Mouse (Mus musculus) limb, embryonic 12.5 days (tissue): Measurements from ENCODE around the gene Gm44805. TPM values are rescaled to one million over a fixed set of nuclear protein-coding genes. Genes with fewer than 3 reads are reported as not detected.

Experiments used
- ATAC-seq: fragments of 200-750 bp; cut with Nextera tagmentation; 2 replicates; pipeline ENCODE4 v1.8.0; 2017; ENCODE audit warnings: low read depth, moderate TSS enrichment; ENCODE audit not compliant: insufficient number of reproducible peaks, insufficient read depth, low FRiP score, low TSS enrichment
- H3K27ac ChIP-seq: fragments of 300-500 bp; sonication (generic); 2 replicates; pipeline ENCODE4 v1.5.1; 2016; ENCODE audit warnings: mild to moderate bottlenecking, moderate library complexity
- H3K27me3 ChIP-seq: fragments of 300-500 bp; sonication (generic); 2 replicates; pipeline ENCODE4 v1.6.1; 2016; ENCODE audit warnings: mild to moderate bottlenecking, moderate library complexity
- H3K36me3 ChIP-seq: fragments of 300-500 bp; sonication (generic); 2 replicates; pipeline ENCODE4 v1.6.1; 2016; ENCODE audit warnings: mild to moderate bottlenecking, moderate library complexity
- H3K4me1 ChIP-seq: fragments of 300-500 bp; sonication (generic); replicated peaks from 2 replicates; pipeline ENCODE4 v1.6.1; 2016
- H3K4me2 ChIP-seq: fragments of 300-500 bp; sonication (generic); 2 replicates; pipeline ENCODE4 v1.6.1; 2016; ENCODE audit warnings: mild to moderate bottlenecking, moderate library complexity
- H3K4me3 ChIP-seq: fragments of 300-500 bp; sonication (generic); replicated peaks from 2 replicates; pipeline ENCODE4 v1.5.1; 2016; ENCODE audit warnings: mild to moderate bottlenecking
- H3K9ac ChIP-seq: fragments of 300-500 bp; sonication (generic); replicated peaks from 2 replicates; pipeline ENCODE4 v1.6.1; 2016; ENCODE audit warnings: mild to moderate bottlenecking, moderate library complexity
- H3K9me3 ChIP-seq: fragments of 300-500 bp; sonication (generic); 2 replicates; pipeline ENCODE4 v1.6.1; 2016; ENCODE audit warnings: mild to moderate bottlenecking, moderate library complexity
- WGBS: fragments of 180-500 bp; shearing (Covaris S2); methylation state at CpG from one replicate; pipeline ENCODE4 v1.1.7; 2016; 5-methylcytosine and 5-hydroxymethylcytosine counted together
- polyA plus RNA-seq: library from polyadenylated mRNA; unstranded; fragments of >200 nt; fragmentation: Nextera tagmentation; extraction: Ambion mirVana; gene quantifications from 2 replicates; pipeline ENCODE4 v1.2.1, GENCODE M21; 2016

Gm44805 gene
- polyA plus RNA-seq, 1 experiment from 2014 or later = not detected

DNA sequence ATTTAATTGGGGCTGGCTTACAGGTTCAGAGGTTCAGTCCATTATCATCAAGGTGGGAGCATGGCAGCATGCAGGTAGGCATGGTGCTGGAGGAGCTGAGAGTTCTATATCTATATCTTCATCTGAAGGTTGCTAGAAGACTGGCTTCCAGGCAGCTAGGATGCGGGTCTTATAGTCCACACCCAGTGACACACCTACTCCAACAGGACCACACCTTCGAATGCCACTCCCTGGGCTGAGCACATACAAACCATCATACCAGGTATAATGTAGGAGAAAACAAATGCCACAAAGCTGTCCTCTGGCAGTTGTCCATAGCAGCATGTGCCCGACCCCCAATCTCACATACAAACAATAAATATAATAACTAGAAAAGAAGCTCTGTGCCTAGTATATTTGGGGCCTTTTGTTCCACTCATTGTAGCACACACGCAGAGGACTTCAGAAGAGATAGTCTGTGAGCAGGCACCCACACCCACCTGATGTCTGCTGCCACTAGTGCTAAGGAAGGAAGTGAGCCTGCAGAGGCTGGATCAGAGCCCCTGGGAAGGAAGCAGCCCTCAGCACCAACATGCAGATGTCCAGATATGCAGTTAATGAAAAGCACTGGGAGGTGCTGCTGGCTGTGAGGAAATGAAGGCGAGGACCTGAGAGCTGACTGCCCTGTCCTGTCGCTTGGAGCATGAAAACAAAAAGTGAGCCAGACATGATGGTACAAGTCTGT is 30.0 kb downstream of the Gm44805 start:
- no peaks in the 10 kb centered on the region for H3K9me3 ChIP-seq
- peaks cover 89% of the 10 kb centered on the region for H3K36me3 ChIP-seq
- 93% methylated on average over 6 of the region's 6 CpGs for WGBS
- ATAC-seq = no peak
- H3K27ac ChIP-seq = no peak overlapping the region
- no peak overlapping the region for H3K9ac ChIP-seq
- H3K4me2 ChIP-seq = no peak overlapping the region
- H3K4me3 ChIP-seq = no peak overlapping the region
- H3K4me1 ChIP-seq = no peaks in the 10 kb centered on the region
- H3K27me3 ChIP-seq = no peaks in the 10 kb centered on the region

DNA sequence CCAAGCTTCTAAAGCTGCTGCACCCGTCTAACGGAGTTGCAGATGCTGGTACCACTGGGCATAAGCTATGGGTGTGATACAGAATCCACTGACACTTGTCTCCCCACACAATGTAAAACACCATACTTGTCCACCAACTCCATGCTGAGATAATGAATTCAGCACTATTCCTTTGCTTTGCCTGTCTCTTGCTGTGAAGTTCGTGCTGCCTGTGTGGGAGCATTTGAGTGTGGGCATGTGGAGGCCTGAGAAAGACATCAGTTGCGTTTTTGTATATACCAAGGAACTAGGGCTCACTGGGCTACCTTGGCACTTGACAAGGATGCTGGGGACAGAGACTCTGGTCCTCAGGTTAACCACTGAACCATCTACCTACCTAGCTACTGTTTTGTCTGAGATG is 40.0 kb downstream of the Gm44805 start:
- no peak overlapping the region for H3K4me2 ChIP-seq
- H3K27ac ChIP-seq = no peak overlapping the region
- no peaks in the 10 kb centered on the region for H3K4me1 ChIP-seq
- no peak overlapping the region for H3K9ac ChIP-seq
- WGBS = 88% methylated on average over 4 of the region's 4 CpGs
- H3K4me3 ChIP-seq = no peak overlapping the region
- H3K36me3 ChIP-seq = peaks cover 98% of the 10 kb centered on the region
- no peak for ATAC-seq
- H3K27me3 ChIP-seq = no peaks in the 10 kb centered on the region
- H3K9me3 ChIP-seq = no peaks in the 10 kb centered on the region

- Histone ChIP-seq H3K27me3 (no peaks in the 10 kb centered on the region), H3K27ac (no peak overlapping the region), H3K36me3 (peaks cover 87% of the 10 kb centered on the region), H3K4me2 (no peak overlapping the region), H3K9ac (no peak overlapping the region), H3K9me3 (no peaks in the 10 kb centered on the region), H3K4me3 (no peak overlapping the region), H3K4me1 (no peaks in the 10 kb centered on the region)
- WGBS = 90% methylated on average over 11 of the region's 11 CpGs
- no peak for ATAC-seq
Measured at GRCm38 (mm10) chr7:19635074-19635827, 46.0 kb downstream of the Gm44805 start.

DNA sequence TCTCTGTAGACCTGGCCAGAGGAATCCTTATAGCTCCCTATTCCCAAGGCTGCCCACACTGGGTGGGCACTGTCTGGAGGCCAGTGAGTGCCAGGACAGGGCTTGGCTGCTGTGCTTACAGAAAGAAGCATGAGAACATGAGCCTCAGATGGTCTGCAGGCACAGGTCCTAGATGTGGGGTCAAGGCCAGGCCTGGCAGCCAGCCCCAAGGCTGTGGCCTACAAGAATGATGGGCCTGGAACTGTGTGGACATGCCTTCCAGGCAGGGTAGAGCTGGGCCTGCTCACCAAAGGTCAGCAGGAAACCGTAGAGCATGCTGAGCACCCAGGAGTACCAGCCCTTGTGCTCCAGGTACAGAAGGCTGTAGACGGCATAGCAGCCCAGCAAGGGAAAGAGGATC is 46.6 kb downstream of the Gm44805 start:
- Histone ChIP-seq H3K4me3 (no peak overlapping the region), H3K36me3 (peaks cover 81% of the 10 kb centered on the region), H3K4me2 (no peak overlapping the region), H3K27ac (no peak overlapping the region), H3K9me3 (no peaks in the 10 kb centered on the region), H3K27me3 (no peaks in the 10 kb centered on the region), H3K9ac (no peak overlapping the region), H3K4me1 (0 out of 2 replicates have a peak, but pooled peaks cover under 1% of the 10 kb centered on the region)
- 93% methylated on average over 2 of the region's 2 CpGs for WGBS
- ATAC-seq = no peak

DNA sequence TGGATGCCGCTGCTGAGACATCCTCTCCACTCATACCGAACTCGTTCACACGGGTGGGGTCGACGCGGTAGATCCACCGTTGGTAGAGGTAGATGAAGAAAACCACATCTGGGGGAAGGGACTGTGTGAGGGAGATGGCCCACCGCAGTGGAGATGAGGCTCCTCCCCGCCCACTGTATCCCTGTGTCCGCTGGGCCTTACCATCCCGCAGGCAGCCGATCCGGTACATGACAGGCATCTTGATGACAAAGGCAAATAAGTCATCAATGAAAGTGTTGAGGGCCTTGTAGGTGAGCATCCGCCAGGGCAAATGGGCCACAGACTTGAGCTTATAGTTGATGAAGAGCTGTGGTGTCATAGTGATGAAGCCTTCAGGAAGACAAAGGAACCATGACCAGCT is 47.4 kb downstream of the Gm44805 start:
- Histone ChIP-seq H3K4me1 (0 out of 2 replicates have a peak, but pooled peaks cover 2% of the 10 kb centered on the region), H3K4me3 (no peak overlapping the region), H3K4me2 (no peak overlapping the region), H3K9me3 (no peaks in the 10 kb centered on the region), H3K9ac (no peak overlapping the region), H3K27ac (no peak overlapping the region), H3K36me3 (peaks cover 73% of the 10 kb centered on the region), H3K27me3 (no peaks in the 10 kb centered on the region)
- WGBS = 93% methylated on average over 15 of the region's 15 CpGs
- ATAC-seq = no peak

- Histone ChIP-seq H3K36me3 (peaks cover 67% of the 10 kb centered on the region), H3K27me3 (no peaks in the 10 kb centered on the region), H3K9ac (no peak overlapping the region), H3K4me3 (no peak overlapping the region), H3K27ac (no peak overlapping the region), H3K9me3 (no peaks in the 10 kb centered on the region), H3K4me2 (no peak overlapping the region), H3K4me1 (0 out of 2 replicates have a peak, but pooled peaks cover 2% of the 10 kb centered on the region)
- 90% methylated on average over 17 of the region's 17 CpGs for WGBS
- no peak for ATAC-seq
Measured at GRCm38 (mm10) chr7:19633197-19633596, 48.0 kb downstream of the Gm44805 start.

- no peak for ATAC-seq
- Histone ChIP-seq H3K9ac (no peak overlapping the region), H3K27ac (no peak overlapping the region), H3K27me3 (no peaks in the 10 kb centered on the region), H3K4me2 (no peak overlapping the region), H3K4me3 (no peak overlapping the region), H3K9me3 (no peaks in the 10 kb centered on the region), H3K36me3 (peaks cover 62% of the 10 kb centered on the region), H3K4me1 (0 out of 2 replicates have a peak, but pooled peaks cover 2% of the 10 kb centered on the region)
Measured at GRCm38 (mm10) chr7:19632720-19633119, 48.5 kb downstream of the Gm44805 start.

DNA sequence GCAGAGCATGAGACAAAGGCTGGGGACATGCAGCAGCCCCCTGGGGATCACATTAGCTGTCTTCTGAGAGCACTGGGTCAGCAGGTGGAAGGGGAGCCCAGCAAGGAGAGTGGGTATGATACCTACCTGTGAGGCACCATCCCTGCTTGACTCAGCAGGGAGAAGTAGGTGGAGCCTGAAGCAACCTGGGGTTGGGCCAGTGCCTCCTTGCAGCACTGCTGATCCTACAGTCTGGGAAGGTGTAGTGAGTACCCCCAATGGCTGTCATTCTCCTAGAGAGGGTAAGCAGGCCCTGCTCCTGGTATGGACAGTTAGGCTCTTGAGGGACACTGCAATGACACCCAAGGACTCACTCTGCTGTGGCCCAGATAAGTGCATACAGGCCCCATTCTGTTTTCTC is 48.9 kb downstream of the Gm44805 start:
- H3K27ac ChIP-seq = no peak overlapping the region
- H3K9ac ChIP-seq = no peak overlapping the region
- 0 out of 2 replicates have a peak, but pooled peaks cover 2% of the 10 kb centered on the region for H3K4me1 ChIP-seq
- no peak overlapping the region for H3K4me3 ChIP-seq
- H3K9me3 ChIP-seq = no peaks in the 10 kb centered on the region
- no peak overlapping the region for H3K4me2 ChIP-seq
- ATAC-seq = no peak
- H3K27me3 ChIP-seq = no peaks in the 10 kb centered on the region
- H3K36me3 ChIP-seq = peaks cover 58% of the 10 kb centered on the region

GRCm38 (mm10) chr7:19629361-19629734 is 51.9 kb downstream of the Gm44805 start, which contains the start of gene Relb:
Relb (minus strand) TSS chr7:19629438.
- Histone ChIP-seq H3K4me3 (peak within 1 kb of the TSS; percentile 78), H3K27ac (peak within 1 kb of the TSS; percentile 80), H3K9me3 (no peaks in the 10 kb centered on the region), H3K9ac (peak within 1 kb of the TSS; percentile 57), H3K4me2 (peak within 1 kb of the TSS; percentile 84), H3K36me3 (peaks cover 28% of the 10 kb centered on the region), H3K4me1 (0 out of 2 replicates have a peak, but pooled peaks cover 2% of the 10 kb centered on the region), H3K27me3 (no peaks in the 10 kb centered on the region)
- under 1% methylated on average over 34 of the region's 41 CpGs for WGBS
- ATAC-seq = peak; percentile 44

- ATAC-seq = peak; percentile 88
- Histone ChIP-seq H3K9me3 (no peaks in the 10 kb centered on the region), H3K27me3 (no peaks in the 10 kb centered on the region), H3K4me1 (0 out of 2 replicates have a peak, but pooled peaks cover 2% of the 10 kb centered on the region), H3K4me3 (peak overlapping the region; percentile 78), H3K9ac (peak overlapping the region; percentile 57), H3K27ac (peak overlapping the region; percentile 80), H3K4me2 (peak overlapping the region; percentile 84), H3K36me3 (peaks cover 22% of the 10 kb centered on the region)
- 1% methylated on average over 57 of the region's 57 CpGs for WGBS
Measured at GRCm38 (mm10) chr7:19628536-19629360, 52.5 kb downstream of the Gm44805 start.

DNA sequence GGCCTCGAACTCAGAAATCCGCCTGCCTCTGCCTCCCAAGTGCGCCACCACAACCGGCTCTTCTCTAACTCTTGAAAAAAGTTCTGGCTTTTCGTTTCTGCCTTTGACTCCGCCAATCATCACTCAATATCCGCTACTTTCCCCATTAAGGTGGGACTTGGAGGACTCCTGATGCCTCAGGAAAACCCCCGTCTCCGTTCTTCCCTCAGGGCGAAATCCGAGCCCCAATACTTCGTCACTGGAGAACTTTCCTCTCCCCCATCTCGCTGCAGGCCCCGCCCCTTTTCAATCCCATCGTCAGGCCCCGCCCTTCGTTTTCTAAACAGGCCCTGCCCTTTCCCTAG is 53.1 kb downstream of the Gm44805 start:
- ATAC-seq = no peak
- peak overlapping the region; percentile 80 for H3K27ac ChIP-seq
- 14% methylated on average over 17 of the region's 17 CpGs for WGBS
- H3K9me3 ChIP-seq = no peaks in the 10 kb centered on the region
- peaks cover 16% of the 10 kb centered on the region for H3K36me3 ChIP-seq
- H3K4me2 ChIP-seq = peak overlapping the region; percentile 84
- H3K9ac ChIP-seq = no peak overlapping the region
- H3K4me1 ChIP-seq = 0 out of 2 replicates have a peak, but pooled peaks cover 2% of the 10 kb centered on the region
- peak overlapping the region; percentile 78 for H3K4me3 ChIP-seq
- H3K27me3 ChIP-seq = no peaks in the 10 kb centered on the region
